Mouse (Mus musculus) kidney, postnatal 4 days (tissue): ENCODE data around the gene Adat2.

Source experiments
- DNase-seq, 2 experiments: peaks; one replicate each; pipeline ENCODE4 v3.0.0; 2021; ENCODE audit warnings: mixed read lengths in 2 of 2

Adat2 gene

DNA sequence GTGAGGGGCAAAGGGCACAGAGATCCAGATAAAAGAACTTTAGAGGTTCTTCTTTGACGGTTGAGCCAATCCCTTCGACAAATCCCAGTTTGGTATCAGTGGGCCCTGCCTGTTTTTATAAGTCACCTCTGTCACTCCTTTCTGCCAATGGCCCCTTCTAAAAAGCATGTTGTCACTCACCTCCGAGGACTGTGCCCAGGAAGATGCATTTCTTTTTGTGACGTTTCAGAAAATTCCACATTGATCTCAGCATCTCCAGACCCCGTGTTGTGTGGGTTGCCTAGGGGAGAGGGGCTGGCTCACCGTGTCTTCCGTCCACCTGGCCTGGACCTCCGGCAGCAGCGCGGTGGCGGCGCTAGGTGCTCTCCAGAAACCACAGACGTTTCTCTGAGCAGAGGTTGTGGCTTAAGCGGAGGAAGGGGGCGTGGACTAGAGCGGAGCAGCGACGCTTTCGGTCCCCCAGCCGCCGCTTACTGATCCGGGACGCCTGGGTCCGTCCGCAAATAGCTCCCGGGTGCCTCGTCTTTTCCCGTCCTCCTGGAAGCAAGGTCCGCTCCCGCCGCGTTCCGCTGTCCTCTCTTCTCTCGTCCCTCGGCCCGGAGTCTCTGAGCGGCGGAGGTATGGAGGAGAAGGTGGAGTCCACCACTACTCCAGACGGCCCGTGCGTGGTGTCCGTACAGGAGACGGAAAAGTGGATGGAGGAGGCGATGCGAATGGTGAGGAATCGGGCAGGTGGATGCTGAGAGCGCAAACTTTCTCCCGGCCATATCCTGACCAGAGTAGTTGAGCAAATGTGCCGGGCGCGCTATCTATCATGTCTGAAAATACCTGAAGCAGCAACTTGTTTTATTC lies at the start of gene Adat2, which contains the start of gene Pex3:
TSS of gene Adat2 (plus strand) at position 249 of the 852 bp plus-strand sequence.
TSS of gene Pex3 (minus strand) at position 497 of the 852 bp plus-strand sequence.
- DNase-seq = peak; percentile 93 to 95

- DNase-seq = no peak
Observed at GRCm38 (mm10) chr10:13521857-13522256, 30.8 kb upstream of the Adat2 start.

GRCm38 (mm10) chr10:13528155-13528554 lies 24.5 kb upstream of the Adat2 start:
- DNase-seq = no peak

DNA sequence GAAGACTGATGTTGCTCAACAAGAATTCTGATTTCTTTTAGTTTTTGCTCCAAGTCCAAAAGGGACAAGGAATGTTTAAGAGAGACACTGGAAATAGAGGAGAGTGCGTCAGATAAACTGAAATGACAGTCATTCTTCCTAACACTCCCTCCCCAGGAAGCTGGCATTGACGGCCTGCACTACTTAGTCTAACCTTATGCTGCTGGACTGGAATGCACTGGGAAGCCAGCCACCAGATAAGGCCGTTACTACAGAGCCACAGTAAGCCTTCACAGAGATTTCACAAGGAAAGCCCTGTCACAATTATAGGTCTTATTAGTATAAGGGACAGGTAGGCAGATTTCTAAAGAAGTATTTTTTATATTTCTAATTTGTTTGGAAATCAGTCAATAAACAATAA lies 17.9 kb upstream of the Adat2 start:
- no peak for DNase-seq

DNA sequence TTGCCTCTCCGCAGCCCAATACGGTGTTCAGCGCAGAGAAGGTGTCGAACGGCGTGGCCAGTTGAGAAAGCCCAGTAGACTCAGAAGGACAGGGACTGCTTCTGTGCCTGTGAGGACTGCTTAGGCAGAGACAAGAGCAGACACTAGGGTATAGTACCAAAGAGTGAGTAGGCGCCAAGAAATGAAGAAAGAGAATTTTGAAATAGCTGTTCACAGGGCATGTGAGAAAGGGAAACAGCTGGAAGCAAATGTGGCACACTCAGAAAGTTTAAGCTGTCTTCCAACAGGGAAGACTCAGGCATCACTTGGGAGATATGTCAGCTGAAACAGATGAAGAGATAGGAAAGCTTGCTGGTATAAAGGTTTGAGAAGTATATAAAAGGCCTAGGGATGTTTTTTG lies 16.0 kb upstream of the Adat2 start:
- no peak for DNase-seq

GRCm38 (mm10) chr10:13539769-13540333 lies 12.8 kb upstream of the Adat2 start:
- DNase-seq = no peak

DNA sequence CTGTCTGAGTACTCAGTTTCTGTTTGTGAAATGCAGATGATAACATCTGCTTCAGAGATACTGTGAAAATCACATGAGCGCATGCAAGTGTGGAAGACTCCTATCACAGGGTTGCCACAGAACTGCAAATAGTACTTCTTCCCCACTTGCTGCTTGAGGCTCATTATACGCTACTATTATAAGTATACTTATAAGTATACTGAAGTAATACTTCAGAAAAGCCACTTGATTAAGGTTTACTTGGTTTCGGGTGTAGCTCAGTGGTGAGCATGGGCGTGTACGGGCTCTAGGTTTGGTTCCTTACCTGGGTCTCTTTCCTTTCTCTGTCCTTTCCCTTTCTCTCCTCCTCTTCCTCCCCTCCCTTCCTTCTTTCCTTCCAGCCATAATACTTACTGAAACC lies 11.0 kb upstream of the Adat2 start:
- DNase-seq = no peak

GRCm38 (mm10) chr10:13553498-13553985 lies 848 bp downstream of the Adat2 start:
- no peak for DNase-seq

GRCm38 (mm10) chr10:13554316-13554715 lies 1.6 kb downstream of the Adat2 start:
- DNase-seq = no peak

GRCm38 (mm10) chr10:13560014-13560674 lies 7.5 kb downstream of the Adat2 start:
- no peak for DNase-seq

GRCm38 (mm10) chr10:13564364-13565079 lies 11.8 kb downstream of the Adat2 start:
- peak; percentile 80 to 84 for DNase-seq

- no peak for DNase-seq
Observed at GRCm38 (mm10) chr10:13565080-13565448, 12.4 kb downstream of the Adat2 start.

DNA sequence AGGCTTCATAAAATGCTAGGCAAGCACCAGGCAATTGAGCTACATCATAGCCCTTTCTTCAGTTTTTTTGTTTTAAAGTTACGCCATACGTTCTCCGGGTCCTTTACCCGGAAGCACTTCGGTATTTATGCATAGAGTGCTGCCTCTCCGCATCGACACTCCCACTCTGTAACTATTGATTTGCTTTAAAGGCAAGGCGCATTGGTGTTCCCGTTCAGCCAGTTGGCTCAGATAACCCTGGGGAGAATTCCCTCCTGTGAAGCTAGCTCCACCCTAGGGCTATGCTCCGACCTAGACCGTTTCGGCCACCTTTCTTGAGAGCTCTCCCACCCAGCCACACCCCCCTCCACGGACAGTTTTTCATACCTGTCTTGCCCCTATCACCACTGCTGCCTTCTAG lies 13.7 kb downstream of the Adat2 start:
- no peak for DNase-seq

GRCm38 (mm10) chr10:13569818-13570217 lies 17.1 kb downstream of the Adat2 start:
- DNase-seq = peak in 1 of 2 experiments; percentile 16

- DNase-seq = no peak
Observed at GRCm38 (mm10) chr10:13570697-13571538, 18.2 kb downstream of the Adat2 start.

DNA sequence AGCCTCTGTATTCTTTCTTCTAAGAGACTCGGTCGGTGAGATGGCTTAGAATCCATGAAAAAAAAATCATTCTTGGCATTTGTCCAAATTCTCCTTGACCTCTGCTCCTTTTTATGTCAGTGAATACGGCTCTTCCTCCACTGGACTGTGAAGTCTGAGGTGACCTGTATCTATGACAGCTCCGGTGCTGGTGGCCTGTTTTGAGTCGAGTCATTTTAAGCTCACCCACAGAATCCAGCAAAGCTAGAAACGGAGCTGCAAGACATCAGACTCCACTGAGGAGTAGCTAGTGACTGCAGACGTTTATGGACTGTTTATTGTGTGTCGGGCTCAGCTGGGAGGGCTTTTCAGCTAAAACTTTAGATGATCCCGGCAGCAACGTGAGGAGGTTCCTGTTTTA lies 19.3 kb downstream of the Adat2 start:
- DNase-seq = peak in 1 of 2 experiments; percentile 16

DNA sequence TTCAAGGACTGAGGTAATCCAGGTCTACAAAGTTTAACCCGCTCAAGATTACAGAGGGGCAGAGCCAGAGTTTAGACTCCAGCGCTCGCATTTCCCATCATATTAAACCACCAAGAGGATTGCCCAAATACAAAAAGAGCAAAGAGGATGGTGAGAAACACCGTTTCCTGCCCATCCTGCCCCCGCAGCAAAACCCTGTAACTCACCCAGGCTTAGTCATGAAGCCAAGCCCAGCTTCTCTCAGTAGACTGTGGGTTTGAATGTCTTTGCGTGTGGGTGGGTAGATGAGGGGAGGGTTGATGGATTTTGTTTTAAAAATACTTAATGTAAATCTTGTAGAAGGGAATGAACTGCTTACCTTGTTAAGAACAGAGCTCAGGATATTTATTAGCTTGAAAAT lies 19.7 kb downstream of the Adat2 start:
- DNase-seq = no peak

DNA sequence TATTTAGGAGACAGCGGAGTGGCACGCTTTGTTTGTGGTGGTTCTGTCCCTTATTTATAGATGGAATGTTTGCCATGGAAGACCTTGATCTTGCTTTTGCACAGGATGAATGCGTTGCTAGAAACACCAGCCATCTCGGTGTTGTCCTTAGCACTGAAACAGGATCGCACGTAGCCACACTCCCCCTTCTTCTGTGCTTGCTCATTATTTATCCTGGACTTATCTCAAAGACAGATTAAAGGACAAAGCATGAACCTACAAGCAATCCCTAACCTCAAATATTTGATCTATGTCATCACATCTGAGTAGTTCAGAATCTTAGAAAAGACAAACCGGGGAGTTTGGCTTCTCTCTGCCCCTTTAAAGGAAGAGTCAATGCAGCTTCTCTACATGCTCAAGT lies 24.4 kb downstream of the Adat2 start:
- DNase-seq = no peak

- no peak for DNase-seq
Observed at GRCm38 (mm10) chr10:13587914-13588313, 35.2 kb downstream of the Adat2 start.

DNA sequence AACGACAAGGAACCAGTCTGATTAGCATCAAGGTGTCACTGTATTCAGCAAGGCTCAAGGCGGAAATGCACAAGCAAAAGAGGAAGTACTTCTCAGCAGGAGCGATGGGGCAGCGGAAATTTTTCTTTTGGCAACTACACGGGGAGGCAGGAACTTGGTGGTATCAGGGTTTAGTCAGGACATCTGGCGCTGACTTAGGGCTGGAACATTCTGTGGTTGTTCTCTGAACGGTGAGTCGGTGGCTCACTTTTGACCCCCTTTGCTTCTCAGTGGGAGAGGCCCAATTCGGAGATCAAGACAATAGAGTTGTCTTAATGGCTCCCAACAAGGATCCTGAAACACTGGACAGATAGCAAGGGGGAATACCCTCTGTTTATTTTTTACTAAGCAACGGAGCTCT lies 39.5 kb downstream of the Adat2 start:
- no peak for DNase-seq

DNA sequence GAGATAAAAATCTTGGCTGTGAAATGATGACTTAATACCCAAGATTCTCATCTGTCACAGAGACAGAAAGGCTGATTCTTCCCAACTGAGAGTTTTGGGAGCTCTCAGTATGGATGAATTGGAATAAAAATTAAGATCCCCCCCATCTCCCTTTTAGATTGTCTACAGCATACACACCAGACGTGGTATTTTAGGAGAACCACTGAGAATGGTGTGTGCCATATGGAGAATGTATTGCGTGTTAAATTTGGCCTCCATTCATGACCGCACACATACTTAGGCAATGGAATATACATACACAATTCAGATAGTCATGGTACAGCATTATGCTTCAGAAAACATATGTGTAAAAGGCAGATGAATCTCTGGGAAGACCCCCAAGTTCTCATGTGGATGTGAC lies 40.8 kb downstream of the Adat2 start:
- no peak for DNase-seq

- no peak for DNase-seq
Observed at GRCm38 (mm10) chr10:13596073-13596472, 43.4 kb downstream of the Adat2 start.
